Mouse (Mus musculus): Measurements from ENCODE around the gene Tmem177.

GRCm38 (mm10) chr1:119899195-119900123 is 13.5 kb downstream of the Tmem177 start:
- TF ChIP-seq MYOG (IDR thresholded peaks at IDR 0.05; ENCODE audit: control insufficient read depth in 1 of 3, insufficient read depth in 1 of 3, insufficient read length in 2 of 3, low read depth in 2 of 3) (no peak), USF1 (IDR thresholded peaks at IDR 0.05; ENCODE audit: low read depth) (no peak), POLR2A (IDR thresholded peaks at IDR 0.05; ENCODE audit: insufficient read length, low read depth) (no peak), TCF12 (IDR thresholded peaks at IDR 0.05; ENCODE audit: insufficient read depth, poor library complexity, severe bottlenecking) (no peak)

All from myocyte (in vitro differentiated cells).